ENCODE assay signal across 16 mouse cellular contexts in genomic region chr16:27507212-27507611, GRCm38 (mm10).
"Had no signal": no experiment of that assay in that cellular context is flagged by ENCODE, and none has a peak within 500 bp of the region (broad histone marks: within the 10 kb centered on the region; RNA-seq: fewer than 3 reads in every experiment).

No protein-coding gene starts in this region.

- H3K9me3 ChIP-seq: midbrain, embryonic 10.5 days; midbrain, embryonic 13.5 days; neural tube, embryonic 13.5 days; neural tube, embryonic 15.5 days; stomach, embryonic 15.5 days had no signal

- H3K4me2 ChIP-seq: lung, embryonic 14.5 days; midbrain, embryonic 13.5 days; neural tube, embryonic 13.5 days; neural tube, embryonic 15.5 days; stomach, embryonic 15.5 days had no signal

- H3K36me3 ChIP-seq: midbrain, embryonic 10.5 days; midbrain, embryonic 13.5 days; neural tube, embryonic 13.5 days; neural tube, embryonic 15.5 days; stomach, embryonic 15.5 days had no signal

- H3K4me1 ChIP-seq: midbrain, embryonic 10.5 days; midbrain, embryonic 13.5 days; neural tube, embryonic 13.5 days; neural tube, embryonic 15.5 days; stomach, embryonic 15.5 days had no signal

- ATAC-seq: midbrain, embryonic 13.5 days; midbrain, embryonic 16.5 days had no signal

- H3K9ac ChIP-seq: liver, embryonic 14.5 days; lung, embryonic 14.5 days; midbrain, embryonic 13.5 days; neural tube, embryonic 13.5 days; neural tube, embryonic 15.5 days; stomach, embryonic 15.5 days had no signal

- H3K27me3 ChIP-seq: midbrain, embryonic 13.5 days; neural tube, embryonic 13.5 days; neural tube, embryonic 15.5 days; stomach, embryonic 15.5 days had no signal

- H3K4me3 ChIP-seq: midbrain, embryonic 10.5 days; midbrain, embryonic 13.5 days; myocyte; neural tube, embryonic 13.5 days; neural tube, embryonic 15.5 days; stomach, embryonic 15.5 days had no signal

- H3K27ac ChIP-seq: liver, embryonic 14.5 days; midbrain, embryonic 10.5 days; midbrain, embryonic 13.5 days; neural tube, embryonic 13.5 days; neural tube, embryonic 15.5 days; stomach, embryonic 15.5 days; stomach, postnatal 0 days had no signal

- DNase-seq: lung, adult 18-20 months; lung, embryonic 14.5 days; lung, postnatal 10 days; lung, postnatal 4 days; right cerebral cortex, adult 18-20 months; thymus, adult 2 months; thymus, postnatal 36 days had no signal
